Mouse (Mus musculus) kidney, embryonic 16.5 days (tissue): Measurements from ENCODE around the gene Otoa. TPM values are rescaled to one million over a fixed set of nuclear protein-coding genes. Genes with fewer than 3 reads are reported as not detected.

Source experiments
- ATAC-seq: fragments of 200-750 bp; cut with Nextera tagmentation; 2 replicates; pipeline ENCODE4 v1.8.0; 2017; ENCODE audit warnings: moderate TSS enrichment; ENCODE audit not compliant: low FRiP score, low TSS enrichment
- H3K27ac ChIP-seq: fragments of 300-500 bp; sonication (generic); 2 replicates; pipeline ENCODE4 v1.5.1; 2014; ENCODE audit warnings: low read length
- H3K27me3 ChIP-seq: fragments of 300-500 bp; sonication (generic); 2 replicates; pipeline ENCODE4 v1.6.1; 2014; ENCODE audit warnings: low read length, control low read depth, mixed read lengths; ENCODE audit not compliant: insufficient read depth
- H3K36me3 ChIP-seq: fragments of 300-500 bp; sonication (generic); 2 replicates; pipeline ENCODE4 v1.6.1; 2014; ENCODE audit warnings: low read length, control low read depth, mixed read lengths; ENCODE audit not compliant: insufficient read depth
- H3K4me1 ChIP-seq: fragments of 300-500 bp; sonication (generic); 2 replicates; pipeline ENCODE4 v1.6.1; 2014; ENCODE audit warnings: low read length, control low read depth, mixed read lengths; ENCODE audit not compliant: insufficient read depth
- H3K4me2 ChIP-seq: fragments of 300-500 bp; sonication (generic); replicated peaks from 2 replicates; pipeline ENCODE4 v1.6.1; 2014; ENCODE audit warnings: low read depth, low read length
- H3K4me3 ChIP-seq: fragments of 300-500 bp; sonication (generic); 2 replicates; pipeline ENCODE4 v1.5.1; 2014; ENCODE audit warnings: mild to moderate bottlenecking, low read length
- H3K9ac ChIP-seq: fragments of 300-500 bp; sonication (generic); replicated peaks from 2 replicates; pipeline ENCODE4 v1.6.1; 2014; ENCODE audit warnings: low read length
- H3K9me3 ChIP-seq: fragments of 300-500 bp; sonication (generic); 2 replicates; pipeline ENCODE4 v1.6.1; 2016; ENCODE audit warnings: low read length, control low read depth
- WGBS: fragments of 180-500 bp; shearing (Covaris S2); extraction: QIAGEN DNeasy Blood & Tissue Kit; methylation state at CpG from one replicate; pipeline ENCODE4 v1.1.7; 2014; 5-methylcytosine and 5-hydroxymethylcytosine counted together
- polyA plus RNA-seq: library from polyadenylated mRNA; unstranded; fragments of >200 nt; fragmentation: Nextera tagmentation; extraction: Ambion mirVana; gene quantifications from 2 replicates; pipeline ENCODE4 v1.2.1, GENCODE M21; 2015

Gene Otoa
- polyA plus RNA-seq, 1 experiment from 2014 or later = 0.16 TPM

DNA sequence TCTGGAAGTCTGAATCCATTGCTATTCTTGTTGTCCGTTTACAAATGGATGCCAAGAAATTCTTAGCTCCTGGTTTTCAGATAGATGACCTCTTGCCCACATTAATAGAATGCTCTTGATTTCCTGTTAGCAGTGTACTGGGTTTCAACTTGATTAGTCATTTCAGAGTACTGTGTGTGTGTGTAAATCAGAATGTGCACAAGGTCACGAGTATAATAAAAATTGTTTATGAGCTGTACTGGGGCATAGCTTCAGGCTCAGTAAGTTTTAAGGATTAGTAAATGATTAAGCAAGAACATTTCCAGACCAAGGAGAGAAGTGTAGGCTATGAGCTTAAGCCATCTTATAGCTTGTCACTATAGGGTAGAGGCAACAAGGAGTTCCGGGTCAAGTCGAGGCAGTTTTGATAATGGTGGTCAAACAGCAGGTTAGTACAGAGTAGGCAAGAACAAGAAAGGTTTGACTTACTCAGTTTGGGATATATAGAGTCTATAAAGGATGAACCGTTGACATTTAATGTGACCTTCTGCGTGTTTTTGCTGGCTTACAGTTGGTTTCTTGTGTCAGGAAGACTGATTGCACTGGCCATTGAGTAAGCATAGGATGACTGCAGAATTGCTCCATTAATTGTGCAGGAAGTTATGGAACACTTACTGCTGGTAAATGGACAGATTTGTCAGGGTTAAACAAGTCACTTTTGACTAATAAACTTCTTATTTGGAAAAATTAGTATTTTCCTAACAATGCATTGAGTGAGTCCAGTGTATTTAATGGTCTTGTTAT is 35.6 kb upstream of the Otoa start:
- Histone ChIP-seq H3K4me2 (no peak overlapping the region), H3K4me3 (no peak overlapping the region), H3K9ac (no peak overlapping the region), H3K27me3 (no peaks in the 10 kb centered on the region), H3K4me1 (peaks cover 23% of the 10 kb centered on the region), H3K36me3 (peaks cover 12% of the 10 kb centered on the region; the same call in 1 of the 2 replicates), H3K9me3 (no peaks in the 10 kb centered on the region), H3K27ac (peak overlapping the region; percentile 44; the same call in 1 of the 2 replicates)
- ATAC-seq = peak; percentile 85
- WGBS = 55% methylated on average over 6 of the region's 6 CpGs

- H3K4me1 ChIP-seq = peaks cover 22% of the 10 kb centered on the region
- H3K9me3 ChIP-seq = no peaks in the 10 kb centered on the region
- H3K27me3 ChIP-seq = no peaks in the 10 kb centered on the region
- no peak overlapping the region for H3K4me3 ChIP-seq
- ATAC-seq = no peak
- H3K4me2 ChIP-seq = no peak overlapping the region
- H3K9ac ChIP-seq = no peak overlapping the region
- H3K36me3 ChIP-seq = peaks cover 21% of the 10 kb centered on the region
- 94% methylated on average over 2 of the region's 2 CpGs for WGBS
- no peak overlapping the region for H3K27ac ChIP-seq
Observed at GRCm38 (mm10) chr7:121047624-121048023, 33.8 kb upstream of the Otoa start.

DNA sequence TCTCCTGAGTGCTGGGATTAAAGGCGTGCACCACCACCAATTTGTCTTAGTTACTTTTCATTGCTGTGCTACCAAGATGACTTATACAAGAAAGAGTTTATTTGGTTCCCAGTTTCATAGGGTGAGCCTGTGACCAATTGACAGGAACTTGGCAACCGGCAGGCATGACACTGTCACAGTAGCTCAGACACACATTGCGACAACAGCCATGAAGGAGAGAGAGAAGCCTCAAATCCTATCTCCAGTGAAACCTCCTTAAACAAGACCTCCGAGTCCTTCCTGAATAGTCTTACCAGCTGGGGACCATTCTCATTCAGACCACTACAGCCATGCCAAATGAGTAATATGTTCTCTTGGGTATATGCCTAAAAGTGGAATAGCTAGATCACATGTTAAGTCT is 28.4 kb upstream of the Otoa start:
- Histone ChIP-seq H3K27ac (no peak overlapping the region), H3K36me3 (peaks cover 43% of the 10 kb centered on the region), H3K9me3 (no peaks in the 10 kb centered on the region), H3K27me3 (no peaks in the 10 kb centered on the region), H3K4me3 (no peak overlapping the region), H3K9ac (no peak overlapping the region), H3K4me2 (no peak overlapping the region), H3K4me1 (0 out of 2 replicates have a peak, but pooled peaks cover 3% of the 10 kb centered on the region)
- no peak for ATAC-seq
- WGBS = 85% methylated on average over 4 of the region's 4 CpGs

- H3K4me3 ChIP-seq = no peak overlapping the region
- H3K9ac ChIP-seq = no peak overlapping the region
- WGBS = 52% methylated on average over 6 of the region's 6 CpGs
- ATAC-seq = no peak
- no peak overlapping the region for H3K27ac ChIP-seq
- no peaks in the 10 kb centered on the region for H3K9me3 ChIP-seq
- peaks cover 9% of the 10 kb centered on the region; the same call in 1 of the 2 replicates for H3K4me1 ChIP-seq
- H3K4me2 ChIP-seq = no peak overlapping the region
- peaks cover 19% of the 10 kb centered on the region for H3K36me3 ChIP-seq
- H3K27me3 ChIP-seq = no peaks in the 10 kb centered on the region
Observed at GRCm38 (mm10) chr7:121059477-121060218, 21.8 kb upstream of the Otoa start.

DNA sequence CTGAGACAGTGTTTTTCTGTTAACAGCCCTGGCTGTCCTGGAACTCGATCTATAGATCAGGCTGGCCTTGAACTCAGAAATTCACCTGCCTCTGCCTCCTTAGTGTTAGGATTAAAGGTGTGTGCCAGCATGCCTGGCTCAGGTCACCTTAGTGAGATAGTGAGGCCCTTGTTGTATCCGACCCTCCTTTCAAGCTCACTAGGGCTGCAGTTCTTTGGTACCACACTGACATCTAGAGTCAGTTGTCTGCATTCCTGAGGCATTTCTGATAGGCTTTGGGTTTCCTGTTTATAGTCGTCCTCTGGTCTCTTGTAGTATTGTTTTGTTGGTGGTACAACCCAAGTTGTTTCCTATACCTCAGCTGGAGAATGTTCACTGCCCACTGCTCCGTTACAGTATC is 17.1 kb upstream of the Otoa start:
- H3K4me1 ChIP-seq = peaks cover 2% of the 10 kb centered on the region; the same call in 1 of the 2 replicates
- H3K4me2 ChIP-seq = no peak overlapping the region
- WGBS = 68% methylated on average over 4 of the region's 4 CpGs
- H3K27me3 ChIP-seq = no peaks in the 10 kb centered on the region
- no peak overlapping the region for H3K4me3 ChIP-seq
- H3K27ac ChIP-seq = no peak overlapping the region
- no peaks in the 10 kb centered on the region for H3K9me3 ChIP-seq
- 0 out of 2 replicates have a peak, but pooled peaks cover 11% of the 10 kb centered on the region for H3K36me3 ChIP-seq
- H3K9ac ChIP-seq = no peak overlapping the region
- peak; percentile 51; the same call in 1 of the 2 replicates for ATAC-seq

GRCm38 (mm10) chr7:121071276-121071675 is 10.2 kb upstream of the Otoa start:
- Histone ChIP-seq H3K27me3 (no peaks in the 10 kb centered on the region), H3K9me3 (no peaks in the 10 kb centered on the region), H3K9ac (no peak overlapping the region), H3K4me1 (peaks cover 12% of the 10 kb centered on the region), H3K4me3 (no peak overlapping the region), H3K36me3 (peaks cover 22% of the 10 kb centered on the region), H3K27ac (no peak overlapping the region), H3K4me2 (no peak overlapping the region)
- 85% methylated on average over 4 of the region's 4 CpGs for WGBS
- ATAC-seq = no peak

DNA sequence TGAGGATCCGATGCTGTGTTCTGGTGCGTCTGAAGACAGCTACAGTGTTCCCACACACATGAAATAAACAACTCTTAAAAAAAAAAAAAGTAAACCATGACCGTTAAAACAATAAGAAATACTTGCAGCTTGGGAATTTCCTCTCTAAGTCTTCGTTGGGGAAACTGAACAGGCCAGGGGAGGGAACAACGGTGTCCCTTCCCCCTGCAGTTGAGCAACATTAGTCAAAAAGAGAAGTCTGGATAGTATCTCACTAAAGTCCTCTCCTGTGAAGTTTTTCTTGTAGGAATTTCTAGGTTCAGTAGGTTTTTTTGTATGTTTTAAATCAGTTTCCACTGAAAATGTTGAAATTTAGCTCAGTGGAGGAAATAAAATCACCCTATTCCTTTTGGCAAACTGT is 8.9 kb upstream of the Otoa start:
- no peak for ATAC-seq
- H3K27me3 ChIP-seq = no peaks in the 10 kb centered on the region
- H3K4me3 ChIP-seq = no peak overlapping the region
- WGBS = 74% methylated on average over 5 of the region's 5 CpGs
- no peaks in the 10 kb centered on the region for H3K9me3 ChIP-seq
- H3K4me2 ChIP-seq = no peak overlapping the region
- H3K27ac ChIP-seq = no peak overlapping the region
- H3K4me1 ChIP-seq = peaks cover 12% of the 10 kb centered on the region
- H3K9ac ChIP-seq = no peak overlapping the region
- H3K36me3 ChIP-seq = peaks cover 25% of the 10 kb centered on the region

DNA sequence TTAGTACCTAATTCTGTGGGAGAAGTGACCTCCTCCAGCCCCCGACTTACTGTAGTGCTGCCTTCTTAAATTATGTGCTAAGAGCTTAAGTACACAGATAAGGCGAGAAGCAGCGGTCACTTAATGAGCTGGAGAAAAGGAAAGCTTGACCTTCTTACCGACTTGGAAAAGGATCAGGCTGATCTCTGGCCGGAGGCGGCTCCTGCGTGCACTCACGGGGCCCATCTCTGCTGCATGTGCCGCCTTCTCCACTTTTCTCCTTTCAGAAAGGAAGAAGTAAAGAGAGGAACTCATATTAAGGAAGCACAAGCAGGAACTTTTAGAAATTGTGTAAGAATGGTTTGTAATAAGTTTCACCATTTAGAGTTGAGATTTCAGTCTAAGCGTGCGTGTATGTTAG is 7.2 kb upstream of the Otoa start, which contains the start of gene Igsf6:
Gene Igsf6 (minus strand): TSS at position 292 of the 400 bp plus-strand sequence.
- WGBS = 26% methylated on average over 11 of the region's 11 CpGs
- Histone ChIP-seq H3K4me2 (no peak within 1 kb of the TSS), H3K4me1 (peaks cover 12% of the 10 kb centered on the region), H3K36me3 (peaks cover 32% of the 10 kb centered on the region), H3K4me3 (no peak within 1 kb of the TSS), H3K27ac (peak within 1 kb of the TSS; percentile 67), H3K9ac (peak within 1 kb of the TSS; percentile 22; the same call in 1 of the 2 replicates), H3K9me3 (no peaks in the 10 kb centered on the region), H3K27me3 (no peaks in the 10 kb centered on the region)
- no peak for ATAC-seq

GRCm38 (mm10) chr7:121074801-121075400 is 6.5 kb upstream of the Otoa start:
- ATAC-seq = no peak
- Histone ChIP-seq H3K9me3 (no peaks in the 10 kb centered on the region), H3K4me1 (peaks cover 12% of the 10 kb centered on the region), H3K4me3 (no peak overlapping the region), H3K27me3 (no peaks in the 10 kb centered on the region), H3K36me3 (peaks cover 32% of the 10 kb centered on the region), H3K4me2 (no peak overlapping the region), H3K27ac (peak overlapping the region; percentile 67), H3K9ac (no peak overlapping the region)
- 63% methylated on average over 6 of the region's 6 CpGs for WGBS
